Mouse (Mus musculus) ES-E14 (cell line): Measurements from ENCODE around the gene Gsap. TPM values are rescaled to one million over a fixed set of nuclear protein-coding genes. Genes with fewer than 3 reads are reported as not detected.

Source experiments
- DNase-seq: peaks from one replicate; pipeline ENCODE4 v3.0.0-alpha.2; 2013; ENCODE audit warnings: low read depth, low spot score
- H3K27ac ChIP-seq: 2 replicates; pipeline ENCODE4 v1.5.1; 2012; ENCODE audit warnings: low read depth, mild to moderate bottlenecking, low read length, moderate library complexity, mixed read lengths; ENCODE audit not compliant: poor library complexity, insufficient read depth, severe bottlenecking
- H3K36me3 ChIP-seq: 2 replicates; pipeline ENCODE4 v1.6.1; 2012; ENCODE audit warnings: mild to moderate bottlenecking, low read length, moderate library complexity, mixed read lengths; ENCODE audit not compliant: control insufficient read depth, poor library complexity, insufficient read depth, severe bottlenecking
- H3K4me1 ChIP-seq, 2 experiments: fragments of 150-350 bp in 1 of 2; sonication (generic) in 1 of 2; 2 replicates each; pipeline ENCODE4 v1.6.1; 2012; ENCODE audit warnings: low read length in 2 of 2, mild to moderate bottlenecking in 1 of 2, mixed read lengths in 1 of 2; ENCODE audit not compliant: control insufficient read depth in 2 of 2, insufficient read depth in 2 of 2, poor library complexity in 1 of 2
- H3K4me3 ChIP-seq, 2 experiments: fragments of 150-350 bp in 1 of 2; sonication (generic) in 1 of 2; 2 replicates each; pipeline ENCODE4 v1.5.1; 2012; ENCODE audit warnings: low read length in 2 of 2, low read depth in 1 of 2, mild to moderate bottlenecking in 1 of 2, mixed read lengths in 1 of 2; ENCODE audit not compliant: insufficient read depth in 1 of 2, poor library complexity in 1 of 2, severe bottlenecking in 1 of 2
- H3K9ac ChIP-seq: 2 replicates; pipeline ENCODE4 v1.6.1; 2012; ENCODE audit warnings: low read depth, mild to moderate bottlenecking, low read length, mixed read lengths; ENCODE audit not compliant: poor library complexity, insufficient read depth, severe bottlenecking
- H3K9me3 ChIP-seq: fragments of 150-350 bp; sonication (generic); 2 replicates; pipeline ENCODE4 v1.6.1; 2012; ENCODE audit warnings: low read depth, mild to moderate bottlenecking, low read length; ENCODE audit not compliant: control insufficient read depth, insufficient read depth
- CHD2 ChIP-seq: IDR thresholded peaks from 2 replicates; pipeline ENCODE4 v1.6.1; 2014; ENCODE audit warnings: mild to moderate bottlenecking, low read depth, low read length, inconsistent platforms
- HCFC1 ChIP-seq: IDR thresholded peaks from 2 replicates; pipeline ENCODE4 v1.6.1; 2012; ENCODE audit warnings: low read length, inconsistent platforms, borderline replicate concordance; ENCODE audit not compliant: insufficient read depth
- MAFK ChIP-seq: IDR thresholded peaks from 2 replicates; pipeline ENCODE4 v1.6.1; 2014; ENCODE audit warnings: mild to moderate bottlenecking, low read depth, low read length, inconsistent platforms; ENCODE audit not compliant: insufficient read depth
- ZC3H11A ChIP-seq: IDR thresholded peaks from 2 replicates; pipeline ENCODE4 v1.6.1; 2012; ENCODE audit warnings: low read depth, mild to moderate bottlenecking, inconsistent platforms, low read length, borderline replicate concordance
- ZNF384 ChIP-seq: IDR thresholded peaks from 2 replicates; pipeline ENCODE4 v1.6.1; 2012; ENCODE audit warnings: low read depth, low read length, inconsistent platforms
- in situ Hi-C, 2 experiments: fragments of 600-800 bp; cut with MboI; formaldehyde crosslinking; loops; one replicate each; pipeline ENCODE4 v1.15.1; 2025; ENCODE audit warnings: low sequenced_read_pairs in 2 of 2, inconsistent platforms in 1 of 2; ENCODE audit not compliant: unreplicated experiment in 2 of 2
- total RNA-seq: library from RNA; depleted of rRNA; stranded (reverse); fragments of 300-350 nt; gene quantifications from 2 replicates; pipeline ENCODE4 v1.2.3, GENCODE M21; 2012

Gene Gsap
- total RNA-seq, 1 experiment: 4.2 TPM

DNA sequence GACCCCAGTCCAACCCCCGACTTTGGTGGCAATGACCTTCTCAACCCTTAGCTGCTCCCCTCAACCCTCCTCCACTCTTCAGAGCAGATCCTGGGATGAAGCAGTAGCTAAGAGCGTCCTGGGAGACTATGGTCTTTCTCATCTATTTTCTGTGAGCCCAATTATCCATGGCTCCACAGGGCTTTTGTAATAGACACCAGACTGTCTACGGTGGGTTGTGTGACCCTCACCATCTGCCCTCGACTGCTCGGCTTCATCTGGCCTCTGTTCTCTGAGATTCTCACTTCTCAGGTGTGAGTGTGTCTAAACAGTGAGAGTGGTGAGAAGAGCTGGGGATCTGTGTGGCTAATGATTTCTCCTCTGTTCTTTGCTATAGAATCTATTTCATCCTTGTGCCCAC lies 121.1 kb downstream of the Gsap start:
- no peaks in the 10 kb centered on the region for H3K4me1 ChIP-seq
- no peak for TF ChIP-seq MAFK
- no peak for TF ChIP-seq HCFC1
- TF ChIP-seq ZC3H11A: no peak
- TF ChIP-seq CHD2: no peak
- TF ChIP-seq ZNF384: no peak
- H3K9me3 ChIP-seq: 0 out of 2 replicates have a peak, but pooled peaks cover 5% of the 10 kb centered on the region
- no peak overlapping the region for H3K4me3 ChIP-seq
- H3K27ac ChIP-seq: no peak overlapping the region
- no peak overlapping the region for H3K9ac ChIP-seq
- no peak for DNase-seq
- in situ Hi-C loops: no loop called here
- H3K36me3 ChIP-seq: no peaks in the 10 kb centered on the region

DNA sequence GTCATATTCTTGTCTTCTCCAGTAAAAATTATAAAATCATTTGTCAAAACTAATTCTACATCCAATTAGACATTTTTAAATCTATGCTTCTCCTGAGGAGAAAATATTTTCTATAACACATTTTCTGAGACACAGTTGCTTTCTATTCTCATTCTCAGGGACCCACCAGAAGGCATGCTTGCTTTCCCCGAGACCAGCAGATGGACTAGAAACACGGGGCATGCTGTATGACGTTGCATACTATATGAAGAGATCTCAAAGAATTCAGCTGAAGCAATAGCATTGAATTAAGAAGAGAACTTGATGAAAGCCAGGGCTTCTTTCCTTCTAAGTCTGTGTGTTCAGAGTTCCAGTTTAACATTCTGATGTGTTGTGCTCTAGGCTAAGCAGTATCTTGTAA lies 128.6 kb downstream of the Gsap start:
- in situ Hi-C loops: no loop called here
- DNase-seq: no peak
- H3K9ac ChIP-seq: no peak overlapping the region
- TF ChIP-seq ZNF384: no peak
- TF ChIP-seq CHD2: no peak
- TF ChIP-seq MAFK: no peak
- no peak for TF ChIP-seq HCFC1
- TF ChIP-seq ZC3H11A: no peak
- no peak overlapping the region for H3K27ac ChIP-seq
- no peaks in the 10 kb centered on the region for H3K4me1 ChIP-seq
- H3K36me3 ChIP-seq: no peaks in the 10 kb centered on the region
- no peaks in the 10 kb centered on the region for H3K9me3 ChIP-seq
- H3K4me3 ChIP-seq: no peak overlapping the region

- TF ChIP-seq HCFC1 (no peak), MAFK (no peak), CHD2 (no peak), ZC3H11A (no peak), ZNF384 (no peak)
These were observed 134.1 kb downstream of the Gsap start for GRCm38 (mm10) chr5:21320138-21320537.

DNA sequence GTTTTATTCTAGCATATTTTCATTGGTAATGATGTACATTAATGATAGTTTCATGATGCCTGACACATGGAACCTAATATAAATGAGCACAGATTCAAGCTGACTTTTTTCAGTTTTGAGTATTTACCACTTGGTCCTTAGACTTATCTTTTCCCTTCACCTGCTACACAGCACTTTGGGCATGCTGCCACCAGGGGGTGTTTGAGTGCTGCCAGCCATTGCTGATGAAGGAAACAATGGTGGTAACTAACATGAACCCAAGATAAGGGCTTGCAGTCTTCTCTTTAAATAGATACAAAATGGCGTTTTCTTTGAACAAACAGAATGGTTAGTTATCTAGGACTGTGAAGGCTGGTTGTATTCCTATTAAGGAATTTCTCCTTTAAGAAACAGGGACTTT lies 140.4 kb downstream of the Gsap start:
- in situ Hi-C loops: no loop called here
- Histone ChIP-seq H3K4me1 (no peaks in the 10 kb centered on the region), H3K4me3 (no peak overlapping the region), H3K9ac (no peak overlapping the region), H3K27ac (no peak overlapping the region), H3K9me3 (no peaks in the 10 kb centered on the region), H3K36me3 (no peaks in the 10 kb centered on the region)
- DNase-seq: peak; percentile 62
- TF ChIP-seq HCFC1: no peak
- TF ChIP-seq ZC3H11A: peak; percentile 83
- no peak for TF ChIP-seq ZNF384
- TF ChIP-seq MAFK: no peak
- TF ChIP-seq CHD2: no peak

More at GRCm38 (mm10) chr5:21320138-21320537, 134.1 kb downstream of the Gsap start:
- no peak for DNase-seq
- Histone ChIP-seq H3K9me3 (no peaks in the 10 kb centered on the region), H3K27ac (no peak overlapping the region), H3K9ac (no peak overlapping the region), H3K4me3 (no peak overlapping the region), H3K36me3 (no peaks in the 10 kb centered on the region), H3K4me1 (no peaks in the 10 kb centered on the region)
- in situ Hi-C loops: no loop called here

DNA sequence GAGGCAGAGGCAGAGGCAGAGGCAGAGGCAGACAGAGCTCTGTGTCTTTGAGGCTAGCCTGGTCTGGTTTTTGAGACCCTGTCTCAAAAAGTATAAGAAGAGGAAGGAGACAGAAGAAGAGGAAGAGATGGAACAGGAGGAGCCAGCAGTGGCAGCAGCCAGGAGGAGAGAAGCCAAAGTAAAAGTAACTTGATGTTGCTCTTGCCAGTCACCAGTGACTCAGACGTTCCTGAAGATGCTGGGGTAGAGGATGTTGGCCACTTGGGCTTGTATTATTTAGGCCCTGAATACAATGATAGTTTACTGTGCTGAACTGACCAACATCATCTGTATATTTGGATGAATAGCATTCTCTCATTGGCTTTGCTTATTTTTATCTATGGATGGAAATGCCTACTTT lies 142.5 kb downstream of the Gsap start:
- Histone ChIP-seq H3K4me1 (no peaks in the 10 kb centered on the region), H3K36me3 (no peaks in the 10 kb centered on the region), H3K27ac (no peak overlapping the region), H3K4me3 (no peak overlapping the region), H3K9ac (no peak overlapping the region), H3K9me3 (no peaks in the 10 kb centered on the region)
- in situ Hi-C loops: no loop called here
- no peak for TF ChIP-seq CHD2
- no peak for TF ChIP-seq ZNF384
- TF ChIP-seq HCFC1: no peak
- no peak for TF ChIP-seq ZC3H11A
- no peak for TF ChIP-seq MAFK
- DNase-seq: no peak
